Mouse (Mus musculus): ENCODE data around the gene Ugt1a6b.
"Not testable (repeated sequence)": the region's sequence is repeated elsewhere in the genome, so short reads cannot be mapped to it uniquely, and the experiment has no call there.

The Ugt1a6b gene

DNA sequence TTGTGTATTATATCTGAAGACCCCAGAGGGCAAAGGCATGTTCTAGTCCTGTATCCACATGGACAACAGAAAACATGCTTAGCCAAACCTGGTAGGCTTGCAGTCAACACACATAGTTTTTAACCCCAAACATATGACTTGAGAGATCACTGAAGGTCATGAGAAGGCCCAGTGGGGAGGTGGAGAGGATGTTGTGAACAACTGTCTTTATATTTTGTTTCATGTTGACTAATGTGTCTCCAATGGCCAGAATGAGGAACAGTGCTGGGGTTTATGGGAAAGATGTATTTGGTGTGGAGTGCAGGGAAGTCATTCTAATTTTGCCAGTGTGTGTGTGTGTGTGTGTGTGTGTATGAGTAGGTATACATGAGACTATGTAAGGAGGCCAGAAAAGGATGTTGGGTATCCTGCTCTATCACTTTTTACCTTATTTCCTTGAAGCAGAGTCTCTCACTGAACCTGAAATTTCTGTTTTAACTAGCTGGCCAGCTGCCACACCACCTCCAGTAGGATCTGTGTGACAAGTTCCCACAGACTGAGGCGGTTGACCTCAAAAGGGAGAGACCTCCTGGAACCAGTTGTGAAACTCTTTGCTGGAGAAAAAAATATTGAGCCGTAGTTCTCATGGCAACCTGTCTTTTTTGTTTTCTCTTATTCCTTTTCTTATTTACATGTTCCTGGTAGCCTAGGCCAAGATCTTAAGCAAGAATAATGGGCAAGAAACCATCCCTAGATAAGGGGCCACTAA lies 121.2 kb downstream of the Ugt1a6b start:
- DNase-seq (ENCODE audit: low read depth): no peak

DNA sequence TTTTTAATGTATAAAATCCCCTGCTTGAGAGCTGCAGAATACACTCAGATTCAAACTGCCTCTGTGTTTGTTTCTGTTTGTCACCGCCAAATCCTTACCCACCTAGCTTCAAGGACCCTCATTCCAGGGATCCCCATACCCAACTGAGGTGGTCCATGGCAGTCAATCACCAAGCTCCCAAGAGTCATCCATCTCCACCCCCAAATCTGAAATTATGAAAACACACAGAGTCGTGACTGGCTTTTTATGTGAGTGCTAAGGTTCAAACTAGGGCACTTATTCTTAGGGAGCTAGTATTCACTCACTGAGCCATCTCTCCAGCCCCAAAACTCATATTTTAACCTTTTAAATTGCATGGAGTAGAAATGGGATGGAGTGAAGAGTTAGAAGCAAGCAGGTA lies 122.2 kb downstream of the Ugt1a6b start:
- not testable (repeated sequence) for DNase-seq (ENCODE audit: low read depth)

DNA sequence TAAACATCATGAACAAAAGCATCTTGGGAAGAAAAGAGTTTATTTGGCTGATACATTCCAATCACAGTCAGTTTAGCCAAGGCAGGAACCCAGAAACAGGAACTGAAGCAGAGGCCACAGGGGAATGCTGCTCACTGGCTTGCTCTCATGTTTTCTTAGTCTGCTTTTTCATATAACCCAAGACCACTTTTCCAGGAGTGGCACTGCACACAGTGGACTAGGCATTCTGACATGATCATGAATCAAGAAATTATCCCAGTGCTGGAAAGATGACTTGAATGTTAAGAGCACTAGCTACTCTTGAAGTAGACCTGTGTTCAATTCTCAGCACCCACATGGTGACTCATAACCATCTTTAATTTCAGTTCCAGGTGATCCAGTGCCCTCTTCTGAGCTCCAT lies 122.7 kb downstream of the Ugt1a6b start:
- no peak for DNase-seq (ENCODE audit: low read depth)

DNA sequence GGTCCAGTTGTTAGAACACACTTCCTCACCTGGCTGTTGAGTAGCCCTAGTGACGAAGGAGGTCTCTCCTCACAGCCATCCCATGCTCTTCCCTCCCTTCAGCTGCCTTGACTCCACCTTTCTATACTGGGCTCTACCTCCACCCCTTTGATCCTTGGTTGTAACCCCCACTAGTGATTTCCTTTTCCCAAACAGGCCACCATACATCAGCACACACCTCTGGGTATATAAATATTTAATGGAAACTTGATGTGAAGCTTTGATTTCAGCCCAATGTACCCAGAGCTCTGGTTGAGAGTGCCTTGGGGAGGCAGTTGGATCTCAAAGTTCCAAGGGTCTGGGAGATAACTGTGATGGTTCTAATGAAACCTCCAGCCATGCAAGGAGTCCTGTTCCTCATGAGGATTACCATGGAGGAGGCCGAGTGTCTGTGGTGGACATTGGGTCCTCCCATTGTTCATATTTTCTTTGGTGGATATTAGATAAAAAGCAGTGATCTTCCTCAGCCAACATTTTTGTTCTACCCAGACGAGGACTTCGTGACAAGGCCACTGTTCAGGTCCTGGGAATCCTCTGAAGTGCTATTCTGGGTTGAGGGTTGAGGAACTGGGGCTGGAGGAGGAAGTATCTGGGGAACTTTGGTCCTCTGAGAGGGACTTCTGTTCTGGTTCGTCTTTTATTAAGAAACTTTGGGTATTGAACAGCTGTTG lies 123.8 kb downstream of the Ugt1a6b start, which contains the start of gene Mroh2a:
Gene Mroh2a, plus strand, starts transcription at position 317 of the 710 bp plus-strand sequence.
- no peak for DNase-seq (ENCODE audit: low read depth)

DNA sequence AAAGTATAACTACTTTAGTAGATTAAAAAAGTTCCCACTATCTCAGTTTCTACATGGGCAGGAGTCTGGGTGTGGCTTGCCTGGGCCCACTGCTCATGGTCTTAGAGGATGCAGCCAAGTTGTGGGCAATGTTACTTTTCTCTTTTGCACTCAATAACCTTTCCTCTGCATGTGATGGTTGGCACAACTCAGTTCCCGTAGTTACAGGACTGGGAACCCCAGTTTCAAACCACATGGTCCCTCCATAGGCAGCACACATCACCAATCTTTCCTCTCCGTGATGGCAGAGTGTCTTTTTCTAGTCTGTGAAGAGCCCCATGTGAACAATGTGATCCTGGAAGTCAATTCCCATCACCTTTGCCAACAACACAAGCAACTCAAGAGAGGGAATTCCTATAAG lies 124.4 kb downstream of the Ugt1a6b start:
- no peak for DNase-seq (ENCODE audit: low read depth)

DNA sequence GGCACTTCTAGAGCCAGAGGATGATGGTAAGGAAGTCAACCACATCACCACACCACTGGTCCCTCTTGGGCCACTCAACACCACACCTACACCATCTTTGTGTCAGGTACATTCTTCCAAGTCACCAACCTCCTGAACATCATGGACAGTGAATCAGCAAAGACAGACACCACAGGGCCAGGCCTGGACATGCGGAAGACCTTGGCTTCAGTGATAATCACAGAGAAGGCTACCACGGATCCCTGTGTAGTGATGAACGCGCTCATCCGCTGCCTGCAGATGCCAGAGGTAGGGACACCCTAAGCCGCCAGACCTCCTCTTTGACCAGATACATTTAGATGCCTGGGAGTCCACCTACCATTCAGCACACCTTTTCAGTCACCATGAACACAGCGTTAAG lies 125.1 kb downstream of the Ugt1a6b start:
- no peak for DNase-seq (ENCODE audit: low read depth)

DNA sequence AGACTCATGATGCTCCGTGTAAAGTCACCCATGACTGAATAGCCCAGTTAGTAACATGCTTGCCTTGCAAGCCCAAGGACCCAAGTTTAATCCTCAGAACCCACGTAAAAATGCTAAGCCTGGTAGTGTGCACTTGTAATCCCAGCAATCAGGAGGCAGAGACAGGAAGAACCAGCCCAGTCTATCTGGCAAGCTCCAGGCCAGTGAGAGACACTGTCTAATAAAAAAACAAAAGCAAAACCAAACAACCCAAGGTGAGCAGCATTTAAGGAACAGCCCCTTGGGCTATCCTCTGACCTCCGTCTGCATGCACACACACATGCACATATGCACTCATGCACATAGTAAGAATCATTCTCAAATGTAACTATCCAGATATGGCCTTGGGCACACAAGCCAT lies 126.5 kb downstream of the Ugt1a6b start:
- DNase-seq (ENCODE audit: low read depth): no peak

DNA sequence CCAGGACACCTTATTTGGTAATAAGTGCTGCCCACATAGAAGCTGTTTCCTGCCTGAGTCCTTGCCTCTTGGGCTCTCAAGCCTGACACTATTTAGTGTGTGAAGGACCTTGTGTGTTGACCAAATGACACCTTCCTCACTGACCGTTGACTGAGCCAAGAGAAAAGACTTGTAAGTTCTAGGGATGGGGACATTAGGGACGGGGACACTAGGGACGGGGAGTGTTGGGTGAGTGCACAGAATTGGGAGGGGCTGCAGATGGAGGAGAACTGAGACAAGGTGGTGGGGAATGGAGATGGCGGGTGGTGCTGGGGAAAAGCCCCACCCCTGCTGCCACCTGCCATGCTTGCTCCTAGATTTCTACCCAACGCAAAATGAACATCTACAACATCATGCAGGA lies 126.9 kb downstream of the Ugt1a6b start:
- DNase-seq (ENCODE audit: low read depth): no peak

DNA sequence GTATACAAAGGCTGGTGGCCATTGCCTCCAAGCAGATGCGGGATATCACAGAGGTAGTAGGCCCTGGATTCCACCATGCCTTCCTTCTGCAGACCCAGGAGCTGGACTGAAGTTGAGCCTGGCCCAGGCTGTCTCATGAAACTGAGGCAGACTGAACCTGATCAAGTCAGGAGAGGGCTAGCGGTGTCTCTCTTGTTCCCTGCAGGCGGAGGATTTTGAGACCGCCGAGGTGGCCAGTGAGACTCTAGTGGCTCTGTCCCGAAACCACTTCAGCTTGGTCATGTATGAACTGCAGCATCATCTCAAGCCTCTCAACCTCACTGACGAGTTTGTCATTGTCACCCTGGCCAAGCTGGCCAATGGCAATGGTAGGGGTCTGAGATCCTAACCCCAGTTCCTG lies 127.4 kb downstream of the Ugt1a6b start:
- DNase-seq (ENCODE audit: low read depth): no peak

DNA sequence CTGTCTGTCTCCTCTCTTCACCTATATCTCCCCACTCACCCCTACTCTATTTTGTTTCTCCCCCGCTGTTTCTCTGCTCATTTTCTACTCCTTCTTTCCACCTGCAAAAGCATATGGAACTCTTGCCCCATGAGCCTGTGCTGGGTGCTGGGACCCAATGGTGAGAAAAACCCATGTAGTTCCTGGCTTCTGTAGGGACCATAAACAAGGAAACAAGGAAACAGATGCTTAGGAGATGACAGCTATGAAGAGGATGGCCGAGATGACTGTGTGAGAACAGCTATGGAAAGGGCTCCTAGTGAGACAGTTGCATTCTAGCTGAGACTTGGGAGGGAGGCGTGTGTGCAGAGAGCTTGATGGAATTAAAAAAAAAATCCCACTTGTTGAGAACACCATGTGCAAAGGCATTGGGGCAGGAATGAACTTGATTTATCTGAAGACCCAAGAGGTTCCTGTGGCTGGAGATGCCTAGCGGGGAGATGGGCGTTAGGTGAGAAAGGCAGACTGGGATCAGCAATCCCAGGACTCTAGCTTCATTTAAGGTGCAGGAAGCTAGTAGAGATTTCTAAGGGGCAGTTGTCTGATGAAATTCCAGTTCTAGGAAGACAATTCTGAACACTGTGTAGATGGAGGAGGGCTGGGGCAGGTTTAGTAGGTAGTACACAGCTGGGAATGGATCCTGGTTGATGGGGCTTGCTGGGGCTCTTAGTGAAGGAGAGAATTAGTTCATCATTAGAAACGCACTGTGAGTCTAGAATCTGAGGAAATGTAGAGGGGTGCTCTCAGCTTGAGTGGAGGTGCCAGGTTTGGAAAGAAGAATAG lies 128.1 kb downstream of the Ugt1a6b start:
- no peak for DNase-seq (ENCODE audit: low read depth)

DNA sequence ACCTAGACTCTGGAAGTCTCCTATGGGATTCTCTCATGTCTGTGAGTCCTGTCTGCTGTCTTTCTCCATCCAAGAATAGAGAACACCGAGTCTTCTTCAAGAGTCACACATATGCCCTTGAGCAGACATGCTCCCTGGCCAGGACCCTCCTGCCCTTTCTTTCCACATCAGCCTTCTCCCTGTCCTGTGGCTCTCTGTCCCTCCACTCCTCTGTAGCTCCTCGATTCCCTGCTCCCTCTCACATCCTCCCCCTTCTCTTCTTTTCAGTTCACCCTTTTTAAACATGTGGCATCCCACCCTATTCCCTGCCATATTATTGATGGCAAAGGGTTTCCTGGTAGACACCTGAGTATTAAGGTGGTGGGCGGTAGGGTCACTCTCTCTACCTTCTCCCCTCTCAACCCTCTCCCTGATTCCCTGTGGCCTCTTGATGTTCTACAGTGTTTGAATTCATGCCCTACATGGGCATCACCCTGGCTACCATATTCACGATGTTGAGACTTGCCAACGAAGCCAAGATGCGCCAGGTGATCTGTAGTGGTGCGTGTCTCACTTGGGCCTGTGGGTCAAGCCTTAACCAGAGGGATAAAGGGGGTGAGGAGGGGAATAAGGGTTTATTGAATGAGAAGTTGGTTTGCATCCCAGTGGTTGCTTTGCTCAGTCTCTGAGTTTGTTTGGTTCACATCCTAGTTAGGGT lies 128.9 kb downstream of the Ugt1a6b start:
- DNase-seq (ENCODE audit: low read depth): no peak

DNA sequence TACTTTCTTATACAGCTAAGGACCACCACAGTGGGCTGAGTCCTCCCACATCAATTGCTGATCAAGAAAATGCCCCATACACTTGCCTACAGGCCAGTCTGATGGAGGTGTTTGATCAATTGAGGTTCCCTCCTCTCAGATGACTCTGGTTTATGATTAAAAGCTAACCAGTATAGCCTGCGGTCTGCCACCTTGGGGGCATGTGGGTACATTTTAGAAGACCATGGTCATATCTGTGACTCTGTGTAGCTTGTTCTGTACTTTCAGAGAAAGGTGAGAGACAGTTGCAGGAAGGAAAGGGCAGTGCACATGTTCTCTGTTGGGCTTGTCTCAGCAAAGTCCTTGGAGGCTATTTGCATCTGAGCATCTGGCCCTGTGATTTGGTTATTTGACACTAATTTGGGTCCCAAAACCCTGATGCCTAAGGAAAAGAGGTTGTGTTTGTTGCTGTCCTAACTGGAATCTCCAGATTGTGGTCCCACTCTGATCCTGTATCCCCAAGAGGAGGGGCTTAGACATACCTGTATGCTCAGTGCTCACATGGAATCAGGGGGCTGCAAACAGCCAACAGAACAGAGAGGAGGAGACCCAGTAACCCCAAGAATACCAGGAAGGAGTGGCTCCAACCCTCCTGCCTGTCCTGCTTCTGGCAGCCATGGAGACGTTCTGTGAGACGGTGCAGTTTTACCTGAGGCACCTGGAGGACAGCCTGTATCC lies 129.8 kb downstream of the Ugt1a6b start:
- DNase-seq (ENCODE audit: low read depth): no peak

DNA sequence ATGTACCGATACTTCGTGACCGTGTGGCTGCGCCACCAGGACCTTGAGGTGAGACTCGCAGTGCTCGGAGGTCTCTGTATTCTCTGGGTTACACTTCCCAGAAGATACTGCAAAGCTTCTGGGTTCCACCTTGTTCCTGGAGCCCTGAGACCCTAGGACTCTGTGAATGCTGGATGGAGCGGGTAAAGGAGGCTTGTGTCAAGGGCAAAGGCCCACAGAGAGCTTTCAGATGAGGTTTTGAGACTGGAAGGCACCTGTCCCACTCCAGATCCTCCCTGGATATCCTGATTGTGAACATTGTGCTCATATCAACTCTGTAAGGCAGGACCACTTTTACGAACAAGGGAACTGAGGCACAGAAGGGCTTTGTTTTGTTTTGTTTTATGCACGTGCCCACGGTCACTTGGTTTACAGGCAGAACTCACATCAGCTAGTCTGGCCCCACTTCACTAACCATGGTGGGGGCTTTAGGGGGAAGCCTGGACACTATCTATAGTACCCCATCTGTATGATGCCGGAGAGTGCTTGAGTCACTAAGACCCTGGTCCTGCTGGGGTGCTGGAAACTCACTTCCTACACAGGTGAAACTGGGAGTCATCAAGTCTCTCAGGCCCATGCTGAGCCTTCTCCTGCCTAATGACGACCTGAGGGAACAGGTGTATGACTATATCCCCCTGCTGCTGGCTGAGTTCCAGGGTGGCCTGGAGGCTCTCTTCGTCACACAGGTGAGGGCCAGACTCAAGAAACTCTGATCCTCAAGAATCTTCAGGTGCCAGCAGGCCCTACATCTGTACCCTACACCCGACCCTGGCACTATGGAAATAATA lies 130.6 kb downstream of the Ugt1a6b start:
- DNase-seq (ENCODE audit: low read depth): no peak

DNA sequence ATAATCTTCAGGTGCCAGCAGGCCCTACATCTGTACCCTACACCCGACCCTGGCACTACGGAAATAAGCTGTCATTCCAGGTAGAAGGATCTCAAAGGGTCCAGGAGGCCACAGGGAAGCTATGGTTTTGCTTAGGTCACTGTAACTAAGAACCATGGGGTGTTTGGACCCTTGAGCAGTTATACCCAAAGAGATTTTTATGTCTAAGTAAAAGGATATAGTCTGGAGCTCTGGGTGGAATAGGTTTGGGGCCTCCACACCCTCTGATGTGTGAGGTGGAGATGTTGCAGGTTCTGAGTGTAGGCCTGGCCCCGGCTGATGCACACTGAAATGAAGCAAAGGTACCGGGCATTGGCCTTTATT lies 131.2 kb downstream of the Ugt1a6b start:
- no peak for DNase-seq (ENCODE audit: low read depth)

DNA sequence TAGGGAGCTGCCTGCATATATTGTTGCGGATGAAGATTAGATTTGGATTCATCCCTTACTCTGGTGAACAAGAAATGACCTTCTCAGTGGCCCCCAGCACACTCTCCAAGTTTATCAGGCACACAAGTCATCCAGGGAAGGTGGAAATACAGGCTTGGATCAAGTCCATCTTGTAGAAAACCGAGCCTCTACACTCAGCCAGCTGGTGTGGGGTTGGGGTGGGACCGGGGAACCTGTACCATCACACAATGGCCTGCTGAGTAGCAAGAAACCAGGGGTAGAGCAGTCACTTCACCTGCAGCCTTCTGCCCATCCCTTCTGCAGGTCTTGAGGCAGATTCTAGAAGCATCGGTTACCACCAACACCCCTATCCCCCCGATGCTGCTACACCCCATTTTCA lies 131.6 kb downstream of the Ugt1a6b start:
- DNase-seq (ENCODE audit: low read depth): no peak

DNA sequence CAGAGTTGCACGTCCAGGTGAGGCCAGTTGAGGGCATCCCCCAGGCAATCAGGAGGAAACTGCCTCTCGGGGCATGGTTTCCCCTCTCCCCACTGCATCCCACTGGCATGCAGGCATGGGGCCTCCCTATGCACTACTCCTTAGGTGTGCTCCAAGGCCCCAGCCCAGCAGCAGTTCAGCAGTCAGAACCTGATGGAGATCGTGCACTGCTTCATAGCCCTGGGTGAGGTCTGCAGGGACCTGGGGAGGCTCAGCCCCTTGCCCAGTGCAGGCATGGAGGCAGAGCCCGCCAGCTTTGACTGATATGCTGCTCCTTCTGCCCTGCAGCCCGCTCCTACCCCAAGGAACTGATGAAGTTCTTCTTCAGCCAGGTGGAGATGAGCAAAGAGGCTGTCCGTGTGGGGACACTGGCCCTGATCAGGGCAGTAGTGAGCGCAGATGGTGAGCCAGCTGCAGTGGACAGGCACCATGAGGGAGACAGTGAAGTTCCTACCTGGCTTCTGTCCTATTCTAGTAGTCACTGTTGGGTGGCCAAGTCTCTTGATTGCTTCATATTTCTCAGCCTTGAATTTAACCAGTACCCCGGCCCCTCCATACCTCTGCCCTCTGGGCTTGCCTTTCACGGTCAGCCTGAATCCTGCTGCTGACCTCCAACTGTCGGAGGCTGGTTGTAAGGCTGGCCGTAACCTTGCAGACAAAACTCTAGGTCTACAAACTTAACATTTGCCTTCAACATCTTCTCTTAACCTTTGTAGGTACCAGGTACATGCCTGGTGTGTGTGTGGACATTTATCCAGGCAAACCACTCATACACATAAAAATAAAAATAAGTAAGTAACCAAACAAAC lies 132.2 kb downstream of the Ugt1a6b start:
- DNase-seq (ENCODE audit: low read depth): no peak

DNA sequence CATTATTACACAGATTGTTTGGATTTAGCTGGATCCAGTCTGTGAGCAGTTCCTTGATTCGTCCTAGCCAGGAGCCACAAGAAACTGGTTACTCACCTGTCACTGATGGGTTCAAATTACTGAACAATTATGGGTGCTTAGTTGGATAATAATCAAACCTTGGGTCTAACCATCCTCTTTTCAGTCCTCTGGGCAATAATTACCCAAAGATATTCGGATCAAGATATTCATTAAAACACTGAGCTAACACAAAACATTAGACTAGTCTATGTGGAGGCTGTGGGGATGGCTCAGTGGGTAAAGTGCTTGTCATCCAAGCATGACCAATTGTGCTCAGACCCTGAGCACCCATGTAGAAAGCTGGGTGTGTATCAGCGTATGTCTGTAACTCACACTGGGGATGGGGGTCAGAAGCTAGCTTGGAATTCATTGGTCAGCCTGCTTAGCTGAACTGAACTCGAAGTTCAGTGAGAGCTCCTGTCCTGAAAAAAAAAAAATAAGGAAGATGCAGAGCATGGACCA lies 132.9 kb downstream of the Ugt1a6b start:
- no peak for DNase-seq (ENCODE audit: low read depth)

DNA sequence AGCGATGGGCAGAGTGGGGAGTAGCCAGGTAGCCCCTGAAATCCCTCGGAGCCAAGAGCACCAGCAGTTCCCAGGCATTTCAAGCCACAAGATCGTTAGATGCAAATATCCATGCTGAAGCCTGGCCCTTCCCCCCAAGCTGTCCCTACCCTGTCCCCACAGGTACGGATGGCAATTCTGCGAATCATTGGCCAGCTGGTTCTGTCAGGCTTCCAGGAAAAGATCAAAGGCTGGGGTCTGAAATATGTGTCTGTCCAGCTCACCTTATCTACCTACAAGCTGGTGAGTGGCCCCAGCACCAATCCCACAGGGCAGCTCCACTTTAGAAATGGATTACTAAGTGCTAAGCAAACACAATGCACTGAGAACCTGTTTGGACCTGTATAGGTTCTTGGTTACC lies 134.3 kb downstream of the Ugt1a6b start:
- DNase-seq (ENCODE audit: low read depth): no peak

DNA sequence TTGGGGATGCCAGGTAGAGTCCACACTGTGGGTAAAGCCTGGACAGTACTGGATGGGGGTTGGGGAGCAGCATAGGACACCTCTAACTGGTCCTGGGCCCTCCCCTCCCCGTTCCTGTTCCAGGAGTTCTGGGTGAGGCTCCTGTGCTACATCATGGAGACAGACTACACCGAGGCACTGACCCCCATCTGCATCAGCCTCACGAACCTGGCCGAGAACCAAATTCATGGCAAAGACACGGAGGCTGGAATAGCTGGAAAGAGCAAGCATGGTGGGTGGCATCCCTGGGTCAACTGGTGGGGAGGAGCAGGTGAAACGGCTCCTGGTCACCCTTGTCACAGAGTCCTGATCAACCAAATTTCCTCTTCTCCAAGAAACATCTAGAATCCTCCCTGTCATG lies 135.7 kb downstream of the Ugt1a6b start:
- DNase-seq (ENCODE audit: low read depth): no peak

DNA sequence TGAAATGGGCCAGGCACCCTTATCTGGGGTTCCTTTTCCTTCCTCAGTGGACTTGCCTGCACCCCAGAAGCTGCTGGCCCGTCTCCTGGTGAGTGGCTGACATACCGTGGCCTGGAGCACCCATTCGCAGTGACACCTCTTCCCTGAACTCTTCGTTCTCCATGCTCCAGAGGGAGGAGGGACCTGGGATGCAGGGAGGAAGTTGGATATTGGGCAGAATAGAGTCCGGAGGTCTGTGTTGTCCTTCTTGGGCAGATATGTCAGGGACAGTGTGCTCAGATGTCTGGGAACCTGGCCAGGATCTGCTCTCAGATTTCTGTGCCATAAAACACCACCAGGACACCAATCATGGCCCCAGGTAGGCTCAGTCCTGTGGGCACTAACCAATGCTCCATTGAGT lies 137.0 kb downstream of the Ugt1a6b start:
- DNase-seq (ENCODE audit: low read depth): no peak
